Mouse (Mus musculus) forebrain, embryonic 15.5 days (tissue): ENCODE measurements around the gene C87436. TPM values are rescaled to one million over a fixed set of nuclear protein-coding genes. Genes with fewer than 3 reads are reported as not detected.
"Not testable (repeated sequence)": the region's sequence is repeated elsewhere in the genome, so short reads cannot be mapped to it uniquely, and the experiment has no call there.

Experiments used
- ATAC-seq: fragments of 200-750 bp; cut with Nextera tagmentation; replicated peaks from 2 replicates; pipeline ENCODE4 v1.8.0; 2017; ENCODE audit warnings: mild to moderate bottlenecking, moderate TSS enrichment, moderate library complexity
- H3K27ac ChIP-seq: fragments of 300-500 bp; sonication (generic); replicated peaks from 2 replicates; pipeline ENCODE4 v1.5.1; 2015; ENCODE audit warnings: mild to moderate bottlenecking, inconsistent platforms
- H3K27me3 ChIP-seq: fragments of 300-500 bp; sonication (generic); 2 replicates; pipeline ENCODE4 v1.6.1; 2015; ENCODE audit warnings: inconsistent platforms
- H3K36me3 ChIP-seq: fragments of 300-500 bp; sonication (generic); 2 replicates; pipeline ENCODE4 v1.6.1; 2015; ENCODE audit warnings: mild to moderate bottlenecking, inconsistent platforms
- H3K4me1 ChIP-seq: fragments of 300-500 bp; sonication (generic); 2 replicates; pipeline ENCODE4 v1.6.1; 2015; ENCODE audit warnings: inconsistent platforms
- H3K4me2 ChIP-seq: fragments of 300-500 bp; sonication (generic); replicated peaks from 2 replicates; pipeline ENCODE4 v1.6.1; 2015; ENCODE audit warnings: mild to moderate bottlenecking, inconsistent platforms
- H3K4me3 ChIP-seq: fragments of 300-500 bp; sonication (generic); 2 replicates; pipeline ENCODE4 v1.5.1; 2015; ENCODE audit warnings: mild to moderate bottlenecking, inconsistent platforms
- H3K9ac ChIP-seq: fragments of 300-500 bp; sonication (generic); replicated peaks from 2 replicates; pipeline ENCODE4 v1.6.1; 2015; ENCODE audit warnings: mild to moderate bottlenecking, inconsistent platforms
- H3K9me3 ChIP-seq: fragments of 300-500 bp; sonication (generic); 2 replicates; pipeline ENCODE4 v1.6.1; 2016; ENCODE audit warnings: inconsistent platforms
- WGBS: fragments of 180-500 bp; shearing (Covaris S2); methylation state at CpG from one replicate; pipeline ENCODE4 v1.1.7; 2015; ENCODE audit warnings: mixed read lengths; 5-methylcytosine and 5-hydroxymethylcytosine counted together
- polyA plus RNA-seq: library from polyadenylated mRNA; unstranded; fragments of >200 nt; fragmentation: Nextera tagmentation; extraction: Ambion mirVana; gene quantifications from 2 replicates; pipeline ENCODE4 v1.2.1, GENCODE M21; 2015

Gene C87436
- polyA plus RNA-seq, 1 experiment from 2014 or later = 35.3 TPM

- H3K9me3 ChIP-seq, H3K4me2 ChIP-seq, ATAC-seq, H3K4me3 ChIP-seq, H3K36me3 ChIP-seq, H3K27ac ChIP-seq, H3K9ac ChIP-seq, H3K27me3 ChIP-seq: not testable (repeated sequence)
- H3K4me1 ChIP-seq = peaks cover 18% of the 10 kb centered on the region
- WGBS = 89% methylated on average over 8 of the region's 8 CpGs
These were observed 52.2 kb downstream of the C87436 start for GRCm38 (mm10) chr6:86490413-86490812.

DNA sequence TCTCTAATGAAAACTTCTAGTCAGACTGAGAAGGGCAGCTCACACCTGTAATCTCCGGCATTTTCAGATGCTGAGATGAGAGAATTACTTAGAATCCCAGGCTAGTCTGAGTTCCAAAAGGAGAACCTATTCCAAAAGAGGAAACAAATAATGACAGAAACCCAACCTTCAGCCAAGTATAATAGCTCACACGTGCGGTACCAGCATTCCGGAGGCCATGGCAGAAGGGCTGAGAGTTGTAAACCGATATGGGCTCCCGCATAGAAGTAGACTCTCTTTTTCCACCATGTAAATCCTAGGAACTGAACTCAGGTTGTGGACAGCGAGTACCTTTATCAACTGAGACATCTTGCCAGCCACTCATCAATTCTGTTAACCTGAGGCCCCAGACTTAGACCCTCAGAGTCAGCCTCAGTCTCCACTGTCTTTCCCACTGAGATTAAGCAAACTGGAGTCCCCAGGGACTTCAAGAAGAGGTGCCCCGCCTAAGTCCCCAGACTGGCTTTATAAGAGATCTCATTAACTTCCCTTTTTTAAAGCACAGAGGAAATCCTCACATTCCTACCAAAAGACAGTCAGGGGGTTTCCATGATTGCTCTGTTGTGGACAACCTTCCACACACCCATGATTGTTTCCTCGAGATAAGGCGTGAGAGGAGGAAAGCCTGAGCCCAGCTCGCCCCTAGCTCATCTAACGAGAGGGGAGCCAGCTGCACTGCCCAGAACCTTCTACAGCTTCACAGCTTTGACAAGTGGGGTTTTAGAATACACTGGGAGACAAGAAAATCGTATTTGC, 55.5 kb downstream of the C87436 start:
- Histone ChIP-seq H3K27me3 (no peaks in the 10 kb centered on the region), H3K4me1 (no peaks in the 10 kb centered on the region), H3K4me2 (no peak overlapping the region), H3K36me3 (no peaks in the 10 kb centered on the region), H3K9me3 (no peaks in the 10 kb centered on the region), H3K27ac (no peak overlapping the region), H3K9ac (no peak overlapping the region), H3K4me3 (no peak overlapping the region)
- WGBS = 76% methylated on average over 13 of the region's 13 CpGs
- no peak for ATAC-seq

DNA sequence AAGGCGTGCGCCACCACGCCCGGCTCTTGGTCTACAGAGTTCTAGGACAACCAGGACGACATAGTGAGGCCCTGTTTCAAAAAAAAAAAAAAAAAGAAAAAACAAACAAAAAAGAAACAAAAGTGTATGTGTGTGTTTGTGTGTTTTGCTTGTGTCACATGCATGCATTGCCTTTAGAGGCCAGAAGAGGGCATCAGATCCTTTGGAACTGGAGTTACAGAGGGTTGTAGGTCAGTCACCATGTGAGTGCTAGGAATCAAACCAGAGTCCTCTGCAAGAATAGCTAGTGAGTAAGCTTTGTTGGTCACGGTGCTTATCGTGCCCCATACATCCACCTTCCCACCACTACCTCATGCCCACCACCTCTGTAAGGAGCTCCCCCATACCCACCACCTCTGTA, 56.6 kb downstream of the C87436 start:
- 91% methylated on average over 7 of the region's 7 CpGs for WGBS
- Histone ChIP-seq H3K9me3 (no peaks in the 10 kb centered on the region), H3K36me3 (no peaks in the 10 kb centered on the region), H3K4me1 (no peaks in the 10 kb centered on the region), H3K27me3 (no peaks in the 10 kb centered on the region), H3K27ac (no peak overlapping the region), H3K4me3 (no peak overlapping the region), H3K9ac (no peak overlapping the region), H3K4me2 (no peak overlapping the region)
- no peak for ATAC-seq

DNA sequence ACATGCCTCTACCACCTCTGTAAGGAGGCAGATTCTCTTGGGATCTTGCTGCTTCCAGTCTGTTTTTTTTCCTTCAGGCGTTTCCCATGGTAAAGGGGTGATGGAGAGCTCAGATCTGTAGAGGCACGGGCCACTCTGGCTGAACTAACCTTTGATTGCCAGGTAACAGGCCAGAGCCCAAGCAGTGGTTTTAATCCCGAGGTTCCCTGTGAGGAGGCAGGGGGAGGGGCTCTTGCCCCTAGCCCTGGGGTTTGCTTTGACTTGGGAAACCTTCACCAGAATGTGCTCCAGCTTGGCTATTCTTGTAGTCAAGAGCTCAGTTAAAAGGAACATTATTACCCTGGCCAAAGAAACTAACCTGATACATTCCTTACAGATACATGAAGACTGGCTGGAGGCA, 57.5 kb downstream of the C87436 start:
- Histone ChIP-seq H3K9ac (no peak overlapping the region), H3K4me3 (no peak overlapping the region), H3K27ac (no peak overlapping the region), H3K4me2 (no peak overlapping the region), H3K36me3 (no peaks in the 10 kb centered on the region), H3K4me1 (no peaks in the 10 kb centered on the region), H3K27me3 (no peaks in the 10 kb centered on the region), H3K9me3 (no peaks in the 10 kb centered on the region)
- no peak for ATAC-seq
- WGBS = 44% methylated on average over 3 of the region's 3 CpGs

GRCm38 (mm10) chr6:86496127-86496526, 58.0 kb downstream of the C87436 start:
- Histone ChIP-seq H3K27me3 (no peaks in the 10 kb centered on the region), H3K4me1 (no peaks in the 10 kb centered on the region), H3K4me2 (no peak overlapping the region), H3K4me3 (no peak overlapping the region), H3K36me3 (no peaks in the 10 kb centered on the region), H3K9me3 (no peaks in the 10 kb centered on the region), H3K27ac (no peak overlapping the region), H3K9ac (no peak overlapping the region)
- 84% methylated on average over 8 of the region's 8 CpGs for WGBS
- no peak for ATAC-seq

DNA sequence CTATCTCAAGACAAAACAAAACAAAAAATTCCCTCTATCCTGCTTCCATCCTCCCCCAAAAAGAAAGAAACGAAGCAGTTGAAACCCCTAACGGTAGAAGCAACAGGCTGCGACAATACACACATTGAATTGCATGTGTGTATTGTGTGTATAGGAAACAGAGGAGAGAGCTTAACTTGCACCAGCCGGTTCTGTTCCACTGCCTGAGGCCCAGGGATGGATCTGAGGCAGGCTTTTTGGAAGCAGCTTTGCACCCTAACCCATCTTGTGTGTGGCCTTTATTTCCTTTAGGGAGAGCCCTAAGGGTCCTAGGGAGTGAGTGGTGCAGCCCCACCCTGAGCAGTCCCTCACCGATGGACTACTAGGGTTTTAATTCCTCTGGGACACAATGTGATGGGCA, 58.4 kb downstream of the C87436 start:
- Histone ChIP-seq H3K27me3 (no peaks in the 10 kb centered on the region), H3K36me3 (no peaks in the 10 kb centered on the region), H3K27ac (no peak overlapping the region), H3K4me2 (no peak overlapping the region), H3K4me3 (no peak overlapping the region), H3K9ac (no peak overlapping the region), H3K4me1 (no peaks in the 10 kb centered on the region), H3K9me3 (no peaks in the 10 kb centered on the region)
- ATAC-seq = no peak
- WGBS = 71% methylated on average over 5 of the region's 5 CpGs

DNA sequence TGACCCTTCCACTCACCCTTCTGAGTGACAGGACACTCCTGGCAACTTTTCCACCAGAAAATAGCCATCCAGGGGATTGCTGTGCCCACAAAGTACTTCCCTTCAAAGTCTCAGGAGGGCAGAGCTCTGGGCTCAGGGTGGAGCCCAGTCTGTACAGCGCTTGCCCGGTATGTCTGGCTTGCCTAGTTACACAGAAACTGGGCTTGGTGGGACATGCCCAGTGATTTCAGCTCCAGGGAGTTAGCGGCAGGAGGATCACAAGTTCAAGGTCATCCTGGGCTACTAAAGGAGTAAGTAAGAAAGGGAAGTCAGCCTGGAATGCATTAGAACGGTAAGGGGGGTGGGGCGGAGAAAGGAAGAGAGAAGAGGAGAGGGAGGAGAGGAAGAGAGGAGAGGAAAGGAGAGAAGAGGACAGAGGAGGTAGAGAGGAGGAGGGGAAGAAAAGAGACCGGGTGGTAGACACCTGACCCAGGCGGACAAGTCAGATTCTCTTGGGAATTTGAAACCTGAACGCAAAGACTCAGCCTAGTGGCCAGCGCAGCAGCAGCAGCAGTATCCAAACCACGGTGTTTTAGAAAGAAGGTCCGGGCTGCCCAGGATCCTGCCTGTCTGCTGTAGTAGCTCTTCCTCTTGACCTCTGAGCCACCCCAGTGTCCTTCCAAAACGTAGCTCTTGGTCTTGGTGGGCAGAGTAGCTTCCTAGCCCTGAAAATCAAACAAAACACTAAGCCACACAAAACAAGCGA, 59.1 kb downstream of the C87436 start:
- Histone ChIP-seq H3K9me3 (no peaks in the 10 kb centered on the region), H3K27me3 (no peaks in the 10 kb centered on the region), H3K4me3 (no peak overlapping the region), H3K36me3 (no peaks in the 10 kb centered on the region), H3K4me2 (no peak overlapping the region), H3K27ac (no peak overlapping the region), H3K9ac (no peak overlapping the region), H3K4me1 (no peaks in the 10 kb centered on the region)
- ATAC-seq = no peak
- WGBS = 32% methylated on average over 13 of the region's 13 CpGs

- no peak for ATAC-seq
- H3K9me3 ChIP-seq = no peaks in the 10 kb centered on the region
- no peak overlapping the region for H3K4me3 ChIP-seq
- H3K27me3 ChIP-seq = no peaks in the 10 kb centered on the region
- H3K27ac ChIP-seq = no peak overlapping the region
- no peak overlapping the region for H3K4me2 ChIP-seq
- H3K36me3 ChIP-seq = no peaks in the 10 kb centered on the region
- H3K9ac ChIP-seq = no peak overlapping the region
- no peaks in the 10 kb centered on the region for H3K4me1 ChIP-seq
- WGBS = 74% methylated on average over 11 of the region's 11 CpGs
These were observed 60.0 kb downstream of the C87436 start for GRCm38 (mm10) chr6:86497942-86498732.

DNA sequence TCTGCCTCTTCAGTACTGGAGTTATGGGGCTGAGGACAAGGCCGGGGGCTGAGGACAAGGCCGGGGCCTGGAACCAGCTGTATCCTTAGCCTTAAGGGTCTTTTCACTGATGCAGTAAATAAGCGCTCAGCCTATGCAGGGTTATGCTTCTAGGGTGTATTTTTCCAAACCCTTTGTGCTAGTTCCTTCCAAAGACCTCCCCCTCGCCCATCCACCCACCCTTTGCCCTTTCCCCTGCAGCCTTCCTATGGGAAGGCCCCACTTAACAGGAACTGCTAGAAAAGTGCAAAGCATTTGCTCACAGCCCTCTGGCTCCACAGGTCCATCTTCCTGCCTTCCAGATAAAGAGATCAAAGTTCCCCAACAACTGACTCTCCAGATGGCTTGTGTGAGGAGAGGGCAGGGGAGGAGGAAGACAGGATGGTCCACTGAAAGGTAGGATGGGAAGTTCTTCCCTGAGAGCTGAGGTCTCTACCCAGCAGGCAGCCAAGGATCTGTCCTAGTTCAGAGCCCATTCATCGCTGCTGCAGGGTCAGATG, 61.5 kb downstream of the C87436 start:
- no peaks in the 10 kb centered on the region for H3K9me3 ChIP-seq
- no peaks in the 10 kb centered on the region for H3K27me3 ChIP-seq
- H3K27ac ChIP-seq = no peak overlapping the region
- no peaks in the 10 kb centered on the region for H3K4me1 ChIP-seq
- WGBS = 76% methylated on average over 5 of the region's 5 CpGs
- no peak overlapping the region for H3K4me3 ChIP-seq
- no peaks in the 10 kb centered on the region for H3K36me3 ChIP-seq
- H3K4me2 ChIP-seq = no peak overlapping the region
- no peak overlapping the region for H3K9ac ChIP-seq
- ATAC-seq = no peak

- 89% methylated on average over 4 of the region's 4 CpGs for WGBS
These were observed 65.3 kb downstream of the C87436 start for GRCm38 (mm10) chr6:86503513-86503912.

GRCm38 (mm10) chr6:86505671-86506070, 67.5 kb downstream of the C87436 start:
- ATAC-seq = no peak
- 66% methylated on average over 7 of the region's 7 CpGs for WGBS
- Histone ChIP-seq H3K27me3 (no peaks in the 10 kb centered on the region), H3K27ac (no peak overlapping the region), H3K4me1 (no peaks in the 10 kb centered on the region), H3K4me2 (no peak overlapping the region), H3K9ac (no peak overlapping the region), H3K36me3 (no peaks in the 10 kb centered on the region), H3K9me3 (no peaks in the 10 kb centered on the region), H3K4me3 (no peak overlapping the region)

More at GRCm38 (mm10) chr6:86503513-86503912, 65.3 kb downstream of the C87436 start:
- Histone ChIP-seq H3K4me3 (no peak overlapping the region), H3K36me3 (no peaks in the 10 kb centered on the region), H3K4me2 (no peak overlapping the region), H3K9me3 (no peaks in the 10 kb centered on the region), H3K4me1 (no peaks in the 10 kb centered on the region), H3K9ac (no peak overlapping the region), H3K27ac (no peak overlapping the region), H3K27me3 (no peaks in the 10 kb centered on the region)
- ATAC-seq = no peak

GRCm38 (mm10) chr6:86506309-86506708, 68.1 kb downstream of the C87436 start:
- 86% methylated on average over 3 of the region's 3 CpGs for WGBS

More at GRCm38 (mm10) chr6:86506309-86506708, 68.1 kb downstream of the C87436 start:
- no peak overlapping the region for H3K27ac ChIP-seq
- H3K4me3 ChIP-seq = no peak overlapping the region
- H3K9me3 ChIP-seq = no peaks in the 10 kb centered on the region
- H3K36me3 ChIP-seq = no peaks in the 10 kb centered on the region
- no peaks in the 10 kb centered on the region for H3K4me1 ChIP-seq
- H3K9ac ChIP-seq = no peak overlapping the region
- H3K27me3 ChIP-seq = no peaks in the 10 kb centered on the region
- no peak for ATAC-seq
- H3K4me2 ChIP-seq = no peak overlapping the region
